Comparison of ENCODE assay signal across 16 mouse cellular contexts in genomic region chr13:98073190-98073589, GRCm38 (mm10).
"Had no signal": no experiment of that assay in that cellular context is flagged by ENCODE, and none has a peak within 500 bp of the region (broad histone marks: within the 10 kb centered on the region; RNA-seq: fewer than 3 reads in every experiment).

No protein-coding gene starts in this region.

- H3K9ac ChIP-seq: neural tube, embryonic 12.5 days; neural tube, embryonic 13.5 days; neural tube, embryonic 15.5 days; stomach, embryonic 15.5 days had no signal

- H3K27ac ChIP-seq: neural tube, embryonic 12.5 days; neural tube, embryonic 13.5 days; neural tube, embryonic 15.5 days; stomach, embryonic 15.5 days; stomach, postnatal 0 days had no signal

- H3K4me1 ChIP-seq: neural tube, embryonic 12.5 days; neural tube, embryonic 13.5 days; neural tube, embryonic 15.5 days; stomach, embryonic 15.5 days had no signal

- H3K4me3 ChIP-seq: neural tube, embryonic 12.5 days; neural tube, embryonic 13.5 days; neural tube, embryonic 15.5 days; stomach, embryonic 15.5 days had no signal

- H3K9me3 ChIP-seq: neural tube, embryonic 12.5 days; neural tube, embryonic 13.5 days; neural tube, embryonic 15.5 days; stomach, embryonic 15.5 days had no signal

- H3K27me3 ChIP-seq: neural tube, embryonic 12.5 days; neural tube, embryonic 13.5 days; neural tube, embryonic 15.5 days; stomach, embryonic 15.5 days had no signal

- DNase-seq: right cerebral cortex, adult 18-20 months; right cerebral cortex, postnatal 14 days; right cerebral cortex, postnatal 25 days; right cerebral cortex, postnatal 4 days; spleen, adult 18-20 months; thymus, adult 18-20 months; thymus, adult 2 months; thymus, postnatal 14 days; thymus, postnatal 25 days; thymus, postnatal 36 days; thymus, postnatal 4 days had no signal

- H3K36me3 ChIP-seq: neural tube, embryonic 12.5 days; neural tube, embryonic 13.5 days; neural tube, embryonic 15.5 days had no signal

- H3K4me2 ChIP-seq: neural tube, embryonic 12.5 days; neural tube, embryonic 13.5 days; neural tube, embryonic 15.5 days; stomach, embryonic 15.5 days had no signal
